Mouse (Mus musculus): ENCODE results near the gene Rfx2.
A peak's percentile ranks its signal among the peaks of the same experiment; 100 is the strongest.

The Rfx2 gene

DNA sequence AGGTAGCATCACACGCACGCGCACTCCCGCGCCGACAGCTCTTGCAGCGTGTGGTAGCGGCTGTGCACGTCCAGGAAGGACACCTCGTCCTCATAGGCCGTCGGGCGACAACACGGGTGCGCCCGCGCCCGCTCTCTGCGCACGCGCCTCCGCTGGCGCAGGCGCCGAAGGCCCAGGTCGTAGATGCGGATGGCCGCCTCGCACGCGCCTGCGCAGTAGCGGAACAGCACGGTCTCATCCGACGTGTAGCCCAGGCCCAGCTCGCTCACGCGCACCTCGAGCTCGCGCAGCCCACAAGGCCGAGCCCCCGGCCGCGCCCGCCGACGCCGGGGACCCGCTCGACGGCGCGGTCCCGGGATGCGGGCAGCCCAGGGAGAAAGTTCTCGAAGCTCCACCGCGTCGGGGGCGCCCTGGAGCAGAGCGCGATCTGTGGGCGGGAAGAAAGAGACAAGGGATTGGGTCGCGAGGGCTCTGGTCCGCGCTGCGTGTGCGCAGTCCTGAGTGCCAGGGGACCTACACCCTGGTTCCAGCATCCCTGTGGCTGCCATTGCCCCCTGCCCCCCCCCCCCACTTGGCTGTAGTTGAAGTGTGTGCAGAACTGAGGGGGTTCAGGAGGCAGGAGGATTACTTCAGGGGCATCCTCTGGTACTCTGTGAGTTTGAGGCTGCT, 79.3 kb downstream of the Rfx2 start:
- no peak for DNase-seq

DNA sequence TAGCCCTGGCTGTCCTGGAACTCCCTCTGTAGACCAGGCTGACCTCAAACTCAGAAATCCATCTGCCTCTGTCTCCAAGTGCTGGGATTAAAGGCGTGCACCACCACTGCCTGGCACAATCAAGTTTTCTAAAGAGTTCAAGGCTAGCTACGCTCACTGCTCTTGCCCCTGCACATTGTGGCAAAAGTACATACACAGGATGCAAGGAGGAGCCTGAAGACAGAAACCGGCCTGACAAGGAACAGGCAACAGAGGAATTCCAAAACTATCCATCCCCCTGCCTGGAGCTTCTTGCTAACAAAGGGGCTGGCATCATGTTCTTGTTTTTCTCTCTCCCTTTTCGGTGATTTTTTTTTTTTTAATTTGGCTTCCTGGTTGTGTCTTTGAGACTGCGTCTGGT, 86.6 kb downstream of the Rfx2 start:
- no peak for DNase-seq

DNA sequence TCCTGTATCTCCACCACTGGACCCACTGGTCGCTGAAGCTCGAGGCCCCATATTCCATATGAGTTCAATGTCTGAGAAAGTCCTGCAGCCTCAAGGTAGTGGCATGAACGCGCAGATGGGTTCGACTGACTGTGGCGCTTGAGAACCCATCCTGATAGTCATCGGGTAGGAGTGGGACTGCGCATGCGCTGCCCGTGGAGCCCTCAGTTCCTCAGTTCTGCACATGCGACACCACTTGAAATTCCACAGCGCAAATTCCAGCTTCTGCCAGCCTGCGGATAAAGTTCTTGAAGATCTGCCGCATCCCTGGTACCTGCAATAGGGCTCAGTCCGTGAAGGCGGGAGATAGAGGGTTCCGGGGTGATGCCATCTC, 90.0 kb downstream of the Rfx2 start:
- DNase-seq: no peak

DNA sequence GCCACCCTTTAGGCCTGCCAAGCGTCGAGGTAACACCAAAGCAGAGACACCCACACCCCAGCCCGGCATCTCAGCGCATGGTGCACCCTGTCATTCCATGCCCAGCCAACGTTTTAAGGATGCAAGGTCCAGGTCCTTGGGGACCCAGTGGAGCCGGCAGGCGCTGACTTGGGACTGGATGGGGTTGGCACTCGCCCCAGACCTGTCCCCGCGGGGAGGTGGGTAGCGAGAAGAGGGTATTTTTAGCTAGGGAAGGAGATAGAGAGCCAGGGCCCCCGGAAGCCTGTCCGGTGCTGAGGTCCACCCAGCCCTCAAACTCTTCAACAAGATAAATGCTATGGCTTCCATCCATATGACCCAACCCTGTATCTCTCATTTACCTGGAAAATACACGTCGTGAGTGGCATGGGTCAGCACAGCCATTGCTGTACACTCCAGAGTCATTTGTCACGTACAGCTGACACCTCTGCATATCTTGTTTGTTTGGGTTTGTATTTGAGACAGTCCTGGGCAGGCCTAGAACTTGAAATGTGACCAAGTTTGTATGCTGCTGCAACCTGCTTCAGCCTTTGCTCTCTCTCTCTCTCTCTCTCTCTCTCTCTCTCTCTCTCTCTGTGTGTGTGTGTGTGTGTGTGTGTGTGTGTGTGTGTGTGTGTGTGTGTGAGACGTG, 90.6 kb downstream of the Rfx2 start:
- no peak for DNase-seq

DNA sequence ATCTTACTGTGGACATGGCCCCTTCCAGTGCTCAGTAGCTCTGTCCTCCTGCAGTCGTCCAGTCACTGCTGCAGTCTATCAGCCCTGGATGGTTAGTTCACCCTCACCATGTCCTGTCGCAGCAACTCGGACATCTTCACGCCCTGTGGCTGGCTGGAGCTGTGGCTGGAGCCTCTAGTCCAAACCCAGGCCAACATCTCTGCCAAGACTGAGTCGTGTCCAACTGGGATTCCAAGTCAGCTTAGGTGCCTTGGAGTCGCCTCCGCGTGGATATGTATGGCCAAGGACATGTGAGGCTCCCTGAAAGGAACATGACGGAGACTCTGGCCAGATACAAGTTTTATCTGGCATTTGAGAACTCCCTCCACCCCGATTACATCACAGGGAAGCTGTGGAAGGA, 92.6 kb downstream of the Rfx2 start:
- no peak for DNase-seq

DNA sequence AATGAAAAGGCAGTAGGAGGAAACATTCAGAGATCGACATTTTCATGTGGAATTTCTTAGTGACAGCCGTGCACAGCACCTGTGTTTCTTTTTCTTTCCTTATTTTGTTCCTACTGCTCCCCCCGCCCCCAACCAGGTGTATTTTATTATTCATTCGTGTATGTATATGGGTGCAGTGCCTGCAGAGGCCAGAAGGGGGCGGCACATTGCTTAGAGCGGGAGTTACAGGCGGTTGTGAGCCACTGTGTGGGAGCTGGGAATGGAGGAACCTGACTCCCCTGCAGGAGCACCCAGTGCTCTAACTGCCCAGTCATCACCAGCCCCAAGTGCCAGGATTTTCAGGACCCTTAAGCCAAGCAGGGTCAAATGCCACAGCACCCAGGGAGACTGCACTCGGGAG, 94.3 kb downstream of the Rfx2 start:
- DNase-seq: no peak

DNA sequence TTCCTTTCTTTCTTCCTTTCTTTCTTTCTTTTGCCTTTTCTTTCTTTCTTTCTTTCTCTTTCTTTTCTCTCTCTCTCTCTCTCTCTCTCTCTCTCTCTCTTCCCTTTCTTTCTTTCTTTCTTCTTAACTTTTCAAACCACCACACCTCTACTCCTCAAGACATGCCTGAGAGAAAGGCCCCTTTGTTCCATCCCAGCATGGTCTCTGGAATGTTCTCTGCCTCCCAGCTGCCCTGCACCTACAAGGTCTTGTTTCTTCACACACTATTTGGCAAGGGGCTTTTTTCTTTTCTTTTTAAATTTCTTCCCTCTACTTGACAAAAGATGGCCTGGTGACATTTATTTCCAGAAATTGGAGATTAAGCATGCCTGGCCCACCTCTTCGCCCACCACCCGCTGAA, 101.2 kb downstream of the Rfx2 start:
- no peak for DNase-seq

DNA sequence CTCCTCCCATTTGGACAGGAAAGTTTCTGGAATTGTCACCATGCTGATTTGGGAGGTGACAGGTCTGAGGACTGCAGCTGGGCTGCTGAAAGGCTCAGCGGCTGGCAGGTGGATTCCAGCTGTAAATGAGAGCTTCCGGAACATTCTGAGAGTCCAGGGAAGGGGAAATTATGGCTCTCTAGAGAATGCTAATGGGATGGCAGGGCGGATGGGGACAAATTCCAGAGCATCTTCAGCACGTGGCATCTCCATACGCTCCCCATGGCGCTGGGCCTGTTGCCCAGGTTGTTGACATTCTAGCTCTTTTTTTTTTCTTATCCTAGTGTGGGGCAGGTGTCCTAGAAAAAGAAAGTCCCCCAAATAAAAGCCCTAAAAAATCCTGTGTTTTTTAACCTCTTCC, 101.7 kb downstream of the Rfx2 start:
- DNase-seq: peak; percentile 74 to 84

DNA sequence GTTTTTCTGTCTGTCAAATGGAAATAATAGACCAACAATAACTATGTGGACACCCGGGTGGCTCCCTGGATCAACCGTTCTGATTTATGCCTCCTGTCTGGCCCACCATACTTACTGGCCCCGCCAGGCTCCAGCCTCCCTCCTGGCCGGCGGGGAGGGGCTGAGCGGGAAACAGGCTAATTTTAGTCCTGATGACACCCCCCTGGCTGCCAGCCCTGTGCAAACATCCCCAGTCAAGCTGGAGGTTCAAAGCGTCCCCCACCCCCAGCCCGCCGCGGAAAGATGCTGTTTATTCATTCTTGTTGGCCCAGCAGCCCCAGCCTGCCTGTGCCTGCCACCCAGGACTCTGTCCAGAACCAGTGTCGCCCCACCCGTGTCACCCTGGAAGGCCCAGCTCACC, 102.7 kb downstream of the Rfx2 start:
- no peak for DNase-seq

DNA sequence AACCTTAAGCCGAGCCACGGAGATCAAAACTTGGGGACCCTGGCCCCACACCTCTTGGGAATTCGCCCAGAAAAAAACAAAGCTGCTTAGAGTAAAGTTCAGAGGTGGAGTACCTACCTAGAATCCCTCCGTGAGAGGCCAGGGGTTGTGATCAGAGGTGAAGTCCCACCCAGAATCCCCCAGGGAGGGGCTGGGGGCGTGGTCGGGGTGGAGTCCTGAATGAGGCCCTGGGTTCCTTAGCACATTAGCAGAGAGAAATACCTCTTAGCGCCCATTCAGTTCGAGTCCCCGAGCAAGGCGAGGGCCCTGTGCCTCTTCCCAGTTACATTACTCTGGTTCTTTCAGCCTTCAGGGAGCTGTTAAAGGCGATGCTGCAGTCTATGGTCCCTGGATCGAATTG, 103.2 kb downstream of the Rfx2 start:
- DNase-seq: peak in 1 of 2 experiments; percentile 23

DNA sequence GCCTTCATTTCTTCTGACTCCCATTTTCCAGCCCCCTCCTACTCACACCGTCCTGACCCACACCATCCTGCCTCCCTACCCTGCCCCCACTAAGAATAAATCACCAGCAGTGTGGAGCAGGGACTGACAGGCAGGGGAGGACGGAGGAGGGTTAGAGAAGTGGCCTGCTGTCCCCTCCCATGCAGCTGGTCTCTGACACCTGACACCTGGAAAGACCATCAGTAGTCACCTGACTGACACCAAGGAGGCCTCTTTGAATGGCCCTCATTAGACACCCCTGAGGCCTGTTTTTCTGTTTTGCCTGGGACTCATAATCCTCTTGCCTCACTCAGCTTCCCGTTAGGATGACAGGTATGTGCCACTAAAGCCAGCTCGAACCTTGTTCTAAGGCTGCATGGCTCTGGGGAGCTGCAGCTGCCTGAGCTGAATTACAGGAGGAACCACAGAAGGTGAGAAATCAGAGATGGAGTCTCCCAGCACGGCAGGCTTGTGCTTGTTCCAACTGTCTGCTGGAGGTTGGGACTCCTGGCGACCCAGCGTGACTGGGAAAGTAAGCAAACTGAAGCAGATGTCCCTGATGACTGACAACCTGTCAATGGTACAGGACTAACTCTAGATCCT, 103.7 kb downstream of the Rfx2 start:
- no peak for DNase-seq

All from cerebellum, postnatal 25 days (tissue).